Mouse (Mus musculus) lung, postnatal 10 days (tissue): ENCODE data around the gene Tenm4.

Experiments used
- DNase-seq: peaks from one replicate; pipeline ENCODE4 v3.0.0; 2021

The Tenm4 gene

DNA sequence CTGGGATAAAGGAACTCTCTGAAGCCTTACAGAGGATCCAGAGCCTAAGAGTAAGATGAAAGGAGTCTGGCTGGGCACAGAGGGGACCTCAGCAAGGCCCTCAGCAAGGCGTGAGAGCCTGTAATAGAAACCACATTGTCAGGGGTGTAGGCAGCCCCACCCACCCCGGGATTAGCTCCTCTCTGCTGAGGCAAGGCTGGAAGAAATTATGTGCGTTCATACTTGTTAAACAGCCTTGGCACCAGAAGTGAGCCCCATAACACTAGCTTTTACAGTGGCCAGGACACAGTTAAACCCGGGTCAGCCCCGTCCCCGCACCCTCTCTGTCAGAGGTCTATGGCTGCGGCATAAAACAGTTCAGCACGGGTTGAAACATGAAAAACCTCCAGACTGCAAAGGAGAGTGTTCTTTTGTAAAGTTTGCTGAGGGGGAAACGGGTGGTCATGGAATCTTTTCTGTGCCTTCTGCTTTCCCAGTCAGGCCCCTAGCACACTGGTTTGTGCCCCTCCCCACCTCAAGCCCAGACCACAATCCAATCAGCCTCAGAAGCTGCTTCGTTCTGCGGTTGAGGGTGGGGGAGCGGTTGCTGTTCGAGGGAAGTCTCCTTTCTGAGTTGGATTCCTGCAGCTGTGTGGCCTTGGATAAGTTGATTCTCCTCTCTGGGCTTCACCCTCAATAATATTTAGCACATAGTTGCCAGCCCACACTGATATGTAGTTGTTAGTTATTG is 486.2 kb downstream of the Tenm4 start:
- DNase-seq, result no peak

DNA sequence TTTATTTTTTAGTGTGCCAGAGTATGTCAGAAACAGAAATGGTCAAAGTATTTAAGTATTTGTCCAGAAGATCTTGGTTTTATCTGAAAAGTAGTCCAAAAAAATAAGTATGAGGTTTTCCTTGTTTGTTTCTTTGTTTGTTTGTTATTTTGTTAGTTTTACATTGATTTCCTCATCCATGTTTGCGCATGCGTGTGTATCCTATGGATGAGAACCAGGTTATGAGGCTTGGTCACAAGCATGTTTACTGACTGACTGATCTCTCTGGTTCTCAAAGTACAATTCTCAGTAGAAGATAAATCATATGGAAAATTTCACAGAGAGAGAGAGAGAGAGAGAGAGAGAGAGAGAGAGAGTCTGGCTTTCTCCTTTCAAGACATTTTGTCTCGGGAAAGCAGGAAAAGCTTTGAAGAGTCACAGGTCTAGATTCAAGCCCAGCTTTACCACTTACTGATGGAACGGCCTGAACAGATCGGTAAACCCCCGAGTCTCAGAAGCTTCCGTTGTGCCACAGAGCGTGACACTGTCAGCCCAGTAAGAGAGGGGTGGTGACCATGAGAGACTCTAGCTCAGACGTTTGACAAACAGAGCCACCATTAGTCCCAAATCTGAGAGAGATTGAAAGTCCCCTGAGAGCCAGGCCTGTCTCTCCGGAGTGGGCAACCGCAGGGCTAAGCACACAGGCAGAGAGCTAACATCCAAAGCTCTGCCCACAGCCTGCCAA is 487.0 kb downstream of the Tenm4 start:
- DNase-seq, result no peak

GRCm38 (mm10) chr7:96660907-96661306 is 489.9 kb downstream of the Tenm4 start:
- DNase-seq, result peak; percentile 64

DNA sequence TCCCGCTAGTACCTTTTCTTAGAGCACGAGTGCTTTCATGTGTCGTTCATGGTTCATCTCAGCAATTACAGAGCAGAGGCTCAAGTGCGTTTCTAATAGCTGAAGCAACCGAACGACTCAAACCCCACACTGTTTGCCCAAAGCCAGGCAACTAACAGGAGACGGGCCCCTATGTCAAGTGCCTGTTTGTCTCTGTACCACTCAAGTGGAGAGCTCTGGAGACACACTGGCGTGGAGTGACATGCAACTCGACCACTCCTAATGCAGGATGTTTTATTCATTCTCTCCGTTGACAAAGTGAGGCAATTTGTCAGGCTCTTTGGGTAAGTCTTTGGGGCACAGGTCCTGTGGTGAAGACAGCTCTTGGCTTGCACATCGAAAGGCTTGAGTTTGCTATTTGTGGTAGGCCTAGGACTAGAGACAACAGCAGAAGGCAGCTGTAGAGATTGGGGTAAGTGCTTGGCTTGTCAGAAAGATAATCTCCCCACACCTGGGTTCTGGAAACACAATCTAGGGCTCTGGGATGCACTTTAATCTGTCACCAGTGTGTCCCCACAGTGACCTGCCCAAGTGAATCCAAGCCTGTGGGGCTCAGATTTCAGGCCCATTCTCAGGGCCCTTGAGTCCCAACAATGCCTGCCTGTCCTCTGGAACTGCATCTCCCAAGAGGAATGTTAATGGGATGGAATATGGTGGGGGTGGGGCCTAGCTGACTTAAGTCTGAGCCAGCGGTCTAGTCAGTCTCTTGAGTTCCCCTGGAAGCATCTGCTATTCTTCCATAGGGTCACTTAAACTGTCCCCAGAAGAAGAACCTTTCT is 490.5 kb downstream of the Tenm4 start:
- DNase-seq, result no peak

DNA sequence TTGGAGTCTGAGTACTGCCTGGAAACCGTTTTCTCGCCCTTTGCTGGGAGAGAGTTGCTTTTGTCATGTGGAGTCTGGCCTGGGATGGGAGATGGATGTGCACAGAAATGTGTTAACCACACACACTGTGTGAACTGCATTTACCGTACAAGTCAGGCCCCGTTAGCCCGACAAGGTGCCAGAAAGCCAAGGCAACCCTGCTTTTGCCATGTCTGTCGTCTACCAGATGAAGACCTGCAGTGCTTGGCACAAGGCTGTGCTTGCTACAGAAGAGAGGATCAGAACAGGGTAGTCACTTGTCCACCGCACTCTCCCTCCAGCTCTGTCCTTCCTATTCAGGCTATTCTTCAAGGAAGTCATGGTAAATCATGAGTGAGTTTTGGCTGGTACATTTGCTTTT is 492.3 kb downstream of the Tenm4 start:
- no peak for DNase-seq

- DNase-seq, result peak; percentile 37
Observed at GRCm38 (mm10) chr7:96666366-96666896, 495.4 kb downstream of the Tenm4 start.

- no peak for DNase-seq
Observed at GRCm38 (mm10) chr7:96667688-96668087, 496.6 kb downstream of the Tenm4 start.

GRCm38 (mm10) chr7:96670095-96670494 is 499.0 kb downstream of the Tenm4 start:
- DNase-seq, result no peak

DNA sequence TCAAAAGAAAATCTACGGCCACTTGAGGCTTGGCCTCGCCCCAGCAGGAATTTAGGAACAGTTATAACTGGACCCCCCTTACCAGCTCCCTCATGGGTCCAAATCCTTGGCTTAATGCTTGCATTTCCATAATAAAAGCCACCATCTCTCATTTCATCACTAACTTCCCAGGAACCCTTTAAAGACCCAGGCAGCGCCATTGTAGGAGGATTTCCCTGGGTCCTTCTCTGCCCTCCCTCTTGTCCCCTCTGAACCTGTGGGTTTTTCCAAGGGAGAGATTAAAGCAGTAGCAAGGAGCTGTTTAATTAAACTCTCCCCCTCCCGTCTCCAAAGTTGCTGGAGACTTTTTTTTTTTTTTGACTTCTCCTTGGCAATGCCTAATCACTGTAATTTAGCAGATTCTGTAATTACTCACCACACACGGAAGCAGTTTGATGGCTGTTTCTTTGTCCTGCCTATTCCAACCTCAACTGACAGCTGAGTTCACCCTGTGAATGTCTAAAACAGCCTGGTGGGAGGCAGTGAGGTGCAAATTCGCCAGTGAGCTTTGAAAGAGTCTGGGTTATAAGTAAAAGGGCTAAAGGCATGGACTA is 501.4 kb downstream of the Tenm4 start:
- DNase-seq, result no peak

- DNase-seq, result peak; percentile 58
Observed at GRCm38 (mm10) chr7:96677082-96677481, 506.0 kb downstream of the Tenm4 start.

GRCm38 (mm10) chr7:96678236-96678635 is 507.2 kb downstream of the Tenm4 start:
- DNase-seq, result no peak

GRCm38 (mm10) chr7:96679746-96680145 is 508.7 kb downstream of the Tenm4 start:
- no peak for DNase-seq

DNA sequence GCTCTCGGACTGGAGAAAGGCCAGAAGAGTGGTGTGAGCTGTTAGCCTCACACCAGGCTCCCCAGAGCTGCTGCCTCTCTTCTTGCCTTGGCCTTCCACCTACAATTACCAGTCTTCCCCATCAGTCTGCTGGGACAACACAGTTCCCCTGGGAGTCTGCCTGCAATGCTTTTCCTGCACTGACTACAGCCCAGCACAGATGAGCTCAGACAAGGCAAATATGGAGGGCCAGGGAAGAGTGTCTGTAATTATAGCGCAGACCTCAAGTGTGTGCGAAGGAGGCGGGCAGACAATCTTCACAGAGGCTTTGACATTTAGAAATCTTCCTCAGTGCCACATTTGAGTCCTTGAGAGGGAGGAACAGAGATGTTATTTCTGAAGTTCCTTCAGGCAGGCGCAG is 509.4 kb downstream of the Tenm4 start:
- DNase-seq, result no peak

DNA sequence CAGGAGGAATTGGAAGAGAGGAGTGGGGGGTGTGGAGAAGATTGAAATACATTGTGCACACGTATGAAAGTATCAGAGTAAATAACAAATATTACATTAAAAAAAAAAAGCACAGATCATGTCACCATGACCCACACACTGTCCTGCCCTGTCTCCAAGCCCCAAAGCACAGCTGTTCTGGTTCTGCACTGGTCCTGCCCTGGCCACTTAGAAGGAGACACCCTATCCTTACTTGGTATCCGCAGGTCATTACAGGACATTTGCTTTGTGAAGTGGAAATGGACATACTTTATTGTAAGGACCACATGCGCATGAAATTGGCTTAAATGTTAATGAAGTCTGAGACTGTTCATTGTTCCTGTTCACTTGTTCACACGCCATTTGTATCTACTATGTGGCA is 510.8 kb downstream of the Tenm4 start:
- DNase-seq, result no peak

DNA sequence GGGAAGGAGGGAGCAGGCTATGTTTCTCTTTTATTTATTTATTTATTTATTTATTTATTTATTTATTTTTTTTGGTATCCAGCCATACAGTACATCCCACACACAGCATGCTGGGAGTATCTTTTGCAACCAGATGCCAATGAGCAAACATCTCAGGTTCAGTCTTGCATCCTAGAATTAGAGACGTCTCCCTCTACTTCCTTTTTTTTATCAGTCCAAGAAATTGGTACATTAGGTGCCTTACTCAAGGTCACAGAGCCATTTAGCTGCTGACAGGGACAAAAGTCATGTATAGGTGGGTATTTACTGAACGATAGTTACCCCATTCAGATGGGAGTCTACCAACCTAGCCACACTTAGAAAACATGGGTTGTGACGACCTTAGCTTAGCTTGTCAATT is 517.1 kb downstream of the Tenm4 start:
- no peak for DNase-seq

DNA sequence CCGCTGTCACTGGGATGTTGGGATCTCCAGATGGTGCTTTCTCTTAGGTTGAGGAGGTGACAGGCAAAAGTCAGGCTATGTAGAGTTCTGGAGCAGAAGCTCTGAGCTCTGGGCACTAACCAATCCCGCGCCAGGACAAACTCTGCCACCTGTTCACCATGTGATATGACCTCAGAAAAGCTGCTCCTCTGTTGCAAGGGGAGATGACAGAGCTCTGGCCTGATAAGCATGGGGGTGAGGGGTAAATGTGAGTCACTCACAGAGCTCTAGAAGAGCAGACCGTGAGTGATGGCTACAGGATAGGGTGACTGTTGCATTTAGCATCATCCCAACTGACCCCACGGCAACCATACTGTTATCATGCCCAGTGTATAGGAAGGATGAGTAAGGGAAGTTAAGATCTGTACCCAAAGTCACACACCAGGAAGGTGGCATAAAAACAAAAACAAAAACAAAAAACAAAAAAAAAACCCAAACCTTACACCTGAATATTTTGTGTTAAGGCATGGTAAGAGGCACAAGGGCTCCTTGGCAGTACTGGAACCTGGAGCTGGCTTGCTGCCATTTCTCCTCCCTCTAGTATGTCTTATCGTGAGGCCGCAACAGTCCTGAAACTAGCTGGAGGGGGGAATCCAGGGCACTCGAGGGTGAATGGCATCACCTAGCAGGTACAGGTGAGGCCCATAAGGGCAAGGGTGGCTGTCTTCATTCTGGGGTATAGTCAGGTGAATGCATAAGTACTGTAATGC is 530.2 kb downstream of the Tenm4 start:
- no peak for DNase-seq

GRCm38 (mm10) chr7:96703958-96704357 is 532.9 kb downstream of the Tenm4 start:
- DNase-seq, result peak; percentile 38

- no peak for DNase-seq
Observed at GRCm38 (mm10) chr7:96705307-96706129, 534.5 kb downstream of the Tenm4 start.

GRCm38 (mm10) chr7:96706531-96706930 is 535.5 kb downstream of the Tenm4 start:
- DNase-seq, result no peak

- DNase-seq, result no peak
Observed at GRCm38 (mm10) chr7:96707112-96707511, 536.1 kb downstream of the Tenm4 start.

- DNase-seq, result no peak
Observed at GRCm38 (mm10) chr7:96708071-96708470, 537.0 kb downstream of the Tenm4 start.
